Mouse (Mus musculus): Measurements from ENCODE around the gene Egr4.

The Egr4 gene

GRCm38 (mm10) chr6:85496976-85497375 is 16.4 kb downstream of the Egr4 start:
- no peak for DNase-seq (ENCODE audit: low read depth, low spot score)

- no peak for DNase-seq (ENCODE audit: low read depth, low spot score)
Measured at GRCm38 (mm10) chr6:85491606-85492005, 21.8 kb downstream of the Egr4 start.

GRCm38 (mm10) chr6:85490252-85490651 is 23.1 kb downstream of the Egr4 start:
- DNase-seq (ENCODE audit: low read depth, low spot score), result no peak

- DNase-seq (ENCODE audit: low read depth, low spot score), result no peak
Measured at GRCm38 (mm10) chr6:85489717-85490116, 23.7 kb downstream of the Egr4 start.

GRCm38 (mm10) chr6:85488510-85488909 is 24.9 kb downstream of the Egr4 start:
- no peak for DNase-seq (ENCODE audit: low read depth, low spot score)

- no peak for DNase-seq (ENCODE audit: low read depth, low spot score)
Measured at GRCm38 (mm10) chr6:85485738-85486137, 27.7 kb downstream of the Egr4 start.

GRCm38 (mm10) chr6:85483843-85484721 is 29.3 kb downstream of the Egr4 start:
- peak; percentile 64 for DNase-seq (ENCODE audit: low read depth, low spot score)

- DNase-seq (ENCODE audit: low read depth, low spot score), result no peak
Measured at GRCm38 (mm10) chr6:85480685-85481084, 32.7 kb downstream of the Egr4 start.

- DNase-seq (ENCODE audit: low read depth, low spot score), result no peak
Measured at GRCm38 (mm10) chr6:85479979-85480378, 33.4 kb downstream of the Egr4 start.

GRCm38 (mm10) chr6:85478416-85478815 is 35.0 kb downstream of the Egr4 start:
- DNase-seq (ENCODE audit: low read depth, low spot score), result peak; percentile 58

- peak; percentile 83 for DNase-seq (ENCODE audit: low read depth, low spot score)
Measured at GRCm38 (mm10) chr6:85477366-85477917, 35.9 kb downstream of the Egr4 start.

GRCm38 (mm10) chr6:85475581-85475980 is 37.8 kb downstream of the Egr4 start:
- DNase-seq (ENCODE audit: low read depth, low spot score), result peak; percentile 61

- DNase-seq (ENCODE audit: low read depth, low spot score), result no peak
Measured at GRCm38 (mm10) chr6:85472542-85472941, 40.8 kb downstream of the Egr4 start.

GRCm38 (mm10) chr6:85471962-85472361 is 41.4 kb downstream of the Egr4 start:
- DNase-seq (ENCODE audit: low read depth, low spot score), result no peak

GRCm38 (mm10) chr6:85469660-85470430 is 43.5 kb downstream of the Egr4 start:
- DNase-seq (ENCODE audit: low read depth, low spot score), result no peak

- DNase-seq (ENCODE audit: low read depth, low spot score), result peak; percentile 54
Measured at GRCm38 (mm10) chr6:85465381-85465780, 48.0 kb downstream of the Egr4 start.
